Mouse (Mus musculus) small intestine, adult 2 months (tissue): ENCODE data around the gene Tarbp1.

Experiments
- CTCF ChIP-seq: fragments of 200-500 bp; IDR thresholded peaks from 2 replicates; pipeline ENCODE4 v1.5.1; 2012; ENCODE audit warnings: low read depth, mild to moderate bottlenecking, control low read depth, inconsistent platforms, low read length, moderate library complexity, mixed read lengths; ENCODE audit not compliant: insufficient replicate concordance, insufficient read length; ENCODE audit errors: extremely low read depth
- POLR2A ChIP-seq: fragments of 200-500 bp; IDR thresholded peaks from 2 replicates; pipeline ENCODE4 v1.6.1; 2012; ENCODE audit warnings: low read depth, mild to moderate bottlenecking, control low read depth, inconsistent platforms, low read length, moderate library complexity

GRCm38 (mm10) chr8:126508871-126509586 is 34.2 kb upstream of the Tarbp1 start:
- TF ChIP-seq CTCF = peak; percentile 12; the same call in 1 of the 2 replicates
- no peak for TF ChIP-seq POLR2A
